Mouse (Mus musculus) neural tube, embryonic 11.5 days (tissue): ENCODE data around the gene Cyp2b9. TPM values are rescaled to one million over a fixed set of nuclear protein-coding genes. Genes with fewer than 3 reads are reported as not detected.
"Not testable (repeated sequence)": the region's sequence is repeated elsewhere in the genome, so short reads cannot be mapped to it uniquely, and the experiment has no call there.

Experiments used
- ATAC-seq: fragments of 200-750 bp; cut with Nextera tagmentation; 2 replicates; pipeline ENCODE4 v1.8.0; 2017; ENCODE audit warnings: moderate number of reproducible peaks, mild to moderate bottlenecking, moderate TSS enrichment, moderate library complexity; ENCODE audit not compliant: insufficient read depth, low FRiP score, low TSS enrichment
- DNase-seq: peaks from one replicate; pipeline ENCODE4 v3.0.0-alpha.2; 2015; ENCODE audit warnings: low spot score
- H3K27ac ChIP-seq: fragments of 300-500 bp; sonication (generic); 2 replicates; pipeline ENCODE4 v1.5.1; 2014; ENCODE audit warnings: low read depth, mild to moderate bottlenecking, low read length
- H3K27me3 ChIP-seq: fragments of 300-500 bp; sonication (generic); 2 replicates; pipeline ENCODE4 v1.6.1; 2014; ENCODE audit warnings: mild to moderate bottlenecking, low read length, mixed read lengths; ENCODE audit not compliant: control insufficient read depth, insufficient read depth
- H3K36me3 ChIP-seq: fragments of 300-500 bp; sonication (generic); 2 replicates; pipeline ENCODE4 v1.6.1; 2014; ENCODE audit warnings: mild to moderate bottlenecking, low read length, moderate library complexity, mixed read lengths; ENCODE audit not compliant: control insufficient read depth, insufficient read depth
- H3K4me1 ChIP-seq: fragments of 300-500 bp; sonication (generic); 2 replicates; pipeline ENCODE4 v1.6.1; 2014; ENCODE audit warnings: low read length, mixed read lengths; ENCODE audit not compliant: control insufficient read depth, insufficient read depth
- H3K4me2 ChIP-seq: fragments of 300-500 bp; sonication (generic); 2 replicates; pipeline ENCODE4 v1.6.1; 2014; ENCODE audit warnings: low read depth, mild to moderate bottlenecking, moderate library complexity
- H3K4me3 ChIP-seq: fragments of 300-500 bp; sonication (generic); 2 replicates; pipeline ENCODE4 v1.5.1; 2014; ENCODE audit warnings: low read depth, low read length
- H3K9ac ChIP-seq: fragments of 300-500 bp; sonication (generic); 2 replicates; pipeline ENCODE4 v1.6.1; 2014; ENCODE audit warnings: mild to moderate bottlenecking, low read length
- H3K9me3 ChIP-seq: fragments of 300-500 bp; sonication (generic); 2 replicates; pipeline ENCODE4 v1.6.1; 2016; ENCODE audit warnings: low read length; ENCODE audit not compliant: control insufficient read depth
- WGBS: fragments of 180-500 bp; shearing (Covaris S2); extraction: QIAGEN DNeasy Blood & Tissue Kit; methylation state at CpG from one replicate; pipeline ENCODE4 v1.1.7; 2014; 5-methylcytosine and 5-hydroxymethylcytosine counted together
- polyA plus RNA-seq: library from polyadenylated mRNA; unstranded; fragments of >200 nt; fragmentation: Nextera tagmentation; extraction: Ambion mirVana; gene quantifications from 2 replicates; pipeline ENCODE4 v1.2.1, GENCODE M21; 2014

The Cyp2b9 gene
- polyA plus RNA-seq = not detected in 2 replicates

GRCm38 (mm10) chr7:26173111-26173510, at the start of gene Cyp2b9:
Gene Cyp2b9, plus strand, starts transcription at chr7:26173411.
- DNase-seq, H3K9me3 ChIP-seq, H3K36me3 ChIP-seq, H3K4me2 ChIP-seq, H3K27ac ChIP-seq, H3K4me1 ChIP-seq, ATAC-seq, H3K4me3 ChIP-seq, H3K27me3 ChIP-seq, H3K9ac ChIP-seq: not testable (repeated sequence)
- 74% methylated on average over 2 of the region's 3 CpGs for WGBS

- H3K4me2 ChIP-seq, H3K9ac ChIP-seq, ATAC-seq, H3K36me3 ChIP-seq, DNase-seq, H3K27me3 ChIP-seq, H3K4me3 ChIP-seq, H3K4me1 ChIP-seq, H3K9me3 ChIP-seq, H3K27ac ChIP-seq: not testable (repeated sequence)
- no CpG with 5 or more reads among the region's 2 CpGs for WGBS
Measured at GRCm38 (mm10) chr7:26139623-26140022, 33.6 kb upstream of the Cyp2b9 start.

GRCm38 (mm10) chr7:26143657-26144056, 29.6 kb upstream of the Cyp2b9 start:
- not testable (repeated sequence) for H3K4me1 ChIP-seq, H3K9ac ChIP-seq, H3K36me3 ChIP-seq, H3K4me3 ChIP-seq, ATAC-seq, H3K27ac ChIP-seq, H3K27me3 ChIP-seq, H3K9me3 ChIP-seq, H3K4me2 ChIP-seq, DNase-seq
- 60% methylated on average over 1 of the region's 3 CpGs for WGBS

- DNase-seq, H3K27ac ChIP-seq, H3K9me3 ChIP-seq, ATAC-seq, H3K9ac ChIP-seq, H3K27me3 ChIP-seq, H3K4me1 ChIP-seq, H3K4me2 ChIP-seq, H3K36me3 ChIP-seq, H3K4me3 ChIP-seq: not testable (repeated sequence)
- 77% methylated on average over 2 of the region's 3 CpGs for whole genome bisulfite sequencing
Measured at GRCm38 (mm10) chr7:26168765-26169536, 4.3 kb upstream of the Cyp2b9 start.

GRCm38 (mm10) chr7:26201083-26201482, 27.9 kb downstream of the Cyp2b9 start:
- H3K4me3 ChIP-seq = no peak overlapping the region
- H3K36me3 ChIP-seq = no peaks in the 10 kb centered on the region
- no peak for DNase-seq
- H3K4me2 ChIP-seq = no peak overlapping the region
- H3K9me3 ChIP-seq = peaks cover 6% of the 10 kb centered on the region; the same call in 1 of the 2 replicates
- no peak overlapping the region for H3K27ac ChIP-seq
- H3K27me3 ChIP-seq = no peaks in the 10 kb centered on the region
- no peaks in the 10 kb centered on the region for H3K4me1 ChIP-seq
- 30% methylated on average over 2 of the region's 2 CpGs for WGBS
- H3K9ac ChIP-seq = no peak overlapping the region
- ATAC-seq = no peak

GRCm38 (mm10) chr7:26260034-26260433, 86.8 kb downstream of the Cyp2b9 start, which contains the start of gene Vmn1r184:
Gene Vmn1r184, plus strand, starts transcription at chr7:26260334.
- not testable (repeated sequence) for H3K27ac ChIP-seq, DNase-seq, ATAC-seq, H3K9ac ChIP-seq, H3K4me1 ChIP-seq, H3K36me3 ChIP-seq, H3K4me3 ChIP-seq, H3K4me2 ChIP-seq, H3K9me3 ChIP-seq, H3K27me3 ChIP-seq
- 90% methylated on average over 1 of the region's 1 CpGs for WGBS

Other genes starting within 250 kb of the Cyp2b9 start
- not detected in 2 replicates for gene Cyp2b13, start 111.9 kb upstream of the Cyp2b9 start, polyA plus RNA-seq
- gene Vmn1r184, start 86.9 kb downstream of the Cyp2b9 start, polyA plus RNA-seq = not detected in 2 replicates
- gene Cyp2a4, start 133.8 kb downstream of the Cyp2b9 start, polyA plus RNA-seq = not detected in 2 replicates
- gene Nlrp9c, start 230.3 kb downstream of the Cyp2b9 start, polyA plus RNA-seq = not detected in 2 replicates